Mouse (Mus musculus): ENCODE data around the gene Mettl14. TPM values are rescaled to one million over a fixed set of nuclear protein-coding genes. Genes with fewer than 3 reads are reported as not detected.
"Not testable (repeated sequence)": the region's sequence is repeated elsewhere in the genome, so short reads cannot be mapped to it uniquely, and the experiment has no call there.

Gene Mettl14
- polyA plus RNA-seq, 1 experiment from 2014 or later: 27.8 TPM

DNA sequence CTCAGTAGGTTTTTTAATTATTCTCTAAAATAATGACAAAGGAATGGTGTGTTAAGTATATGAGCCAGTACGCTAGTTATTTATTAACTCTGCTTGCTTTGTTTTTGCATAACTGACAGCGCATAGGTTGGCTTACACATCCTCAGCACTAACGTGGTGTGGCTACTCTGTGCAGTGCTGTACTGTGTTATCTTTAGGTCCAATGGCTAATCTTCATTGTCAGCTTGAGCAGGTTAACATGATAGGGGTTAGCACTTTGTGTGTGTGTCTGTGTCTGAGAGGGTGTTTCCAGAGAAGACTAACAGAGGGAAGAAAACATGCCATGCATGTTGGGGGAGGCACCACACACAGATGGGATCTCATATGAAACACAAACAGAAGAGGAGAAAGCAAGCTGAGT lies 19.0 kb upstream of the Mettl14 start:
- DNase-seq (ENCODE audit: low spot score) (no peak), ATAC-seq (ENCODE audit: insufficient read depth, low FRiP score, low TSS enrichment) (no peak)
- WGBS: 83% methylated on average over 3 of the region's 3 CpGs
- Histone ChIP-seq H3K27ac (ENCODE audit: low read depth, low read length) (no peak overlapping the region), H3K4me3 (ENCODE audit: low read depth, low read length) (no peak overlapping the region), H3K36me3 (ENCODE audit: control insufficient read depth, insufficient read depth, low read length) (no peaks in the 10 kb centered on the region), H3K9ac (ENCODE audit: low read length) (no peak overlapping the region), H3K27me3 (ENCODE audit: control insufficient read depth, insufficient read depth, low read length) (no peaks in the 10 kb centered on the region), H3K9me3 (ENCODE audit: control insufficient read depth, low read length) (no peaks in the 10 kb centered on the region), H3K4me1 (ENCODE audit: control insufficient read depth, insufficient read depth, low read length) (no peaks in the 10 kb centered on the region), H3K4me2 (ENCODE audit: low read depth) (no peak overlapping the region)

DNA sequence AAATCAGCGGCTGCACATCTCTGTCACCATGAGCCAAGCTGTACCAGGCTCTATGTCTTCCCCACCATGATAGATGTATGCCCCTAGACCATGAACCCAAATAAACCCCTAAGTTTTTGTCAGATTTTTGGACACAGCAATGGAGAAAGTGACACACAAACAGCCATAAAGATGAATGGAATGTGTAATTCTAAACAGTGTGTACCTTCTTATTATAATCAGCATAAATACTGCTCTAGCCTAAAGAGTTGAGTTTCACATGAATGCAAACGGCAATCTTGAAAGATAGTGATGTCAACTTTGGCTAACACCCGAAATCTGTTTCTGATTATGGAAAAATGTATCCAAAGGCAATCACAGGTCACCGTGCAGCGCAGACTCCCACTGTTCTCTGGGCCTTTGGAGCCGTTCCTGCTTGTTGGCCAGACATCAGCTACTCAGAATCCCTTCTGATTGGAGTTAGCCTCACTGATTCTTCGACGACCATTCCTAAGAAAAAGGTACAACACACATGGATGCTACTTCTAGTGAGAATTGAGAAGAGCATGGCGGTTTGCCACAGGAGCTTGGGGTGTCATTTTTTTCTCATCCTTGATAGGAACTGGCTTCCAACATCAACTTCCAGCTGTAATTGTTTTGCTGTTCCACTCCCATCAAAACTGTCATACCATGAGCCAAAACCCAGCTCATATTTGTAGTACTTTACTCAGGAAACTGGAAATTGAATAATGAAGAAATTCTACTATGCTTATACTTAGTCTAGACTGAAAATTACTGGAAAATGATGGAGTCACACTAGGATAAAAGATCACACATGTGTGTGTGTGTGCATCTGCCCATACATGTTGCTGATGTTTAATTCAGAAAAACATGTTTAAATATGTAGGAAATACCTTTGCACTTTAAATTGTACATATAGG lies 11.9 kb upstream of the Mettl14 start:
- H3K36me3 ChIP-seq (ENCODE audit: control insufficient read depth, insufficient read depth, low read length): no peaks in the 10 kb centered on the region
- no peak overlapping the region for H3K4me2 ChIP-seq (ENCODE audit: low read depth)
- no peak overlapping the region for H3K9ac ChIP-seq (ENCODE audit: low read length)
- no peaks in the 10 kb centered on the region for H3K4me1 ChIP-seq (ENCODE audit: control insufficient read depth, insufficient read depth, low read length)
- no peak overlapping the region for H3K4me3 ChIP-seq (ENCODE audit: low read depth, low read length)
- H3K9me3 ChIP-seq (ENCODE audit: control insufficient read depth, low read length): no peaks in the 10 kb centered on the region
- H3K27me3 ChIP-seq (ENCODE audit: control insufficient read depth, insufficient read depth, low read length): no peaks in the 10 kb centered on the region
- DNase-seq (ENCODE audit: low spot score) (no peak), ATAC-seq (ENCODE audit: insufficient read depth, low FRiP score, low TSS enrichment) (no peak)
- WGBS: 78% methylated on average over 9 of the region's 9 CpGs
- H3K27ac ChIP-seq (ENCODE audit: low read depth, low read length): no peak overlapping the region

DNA sequence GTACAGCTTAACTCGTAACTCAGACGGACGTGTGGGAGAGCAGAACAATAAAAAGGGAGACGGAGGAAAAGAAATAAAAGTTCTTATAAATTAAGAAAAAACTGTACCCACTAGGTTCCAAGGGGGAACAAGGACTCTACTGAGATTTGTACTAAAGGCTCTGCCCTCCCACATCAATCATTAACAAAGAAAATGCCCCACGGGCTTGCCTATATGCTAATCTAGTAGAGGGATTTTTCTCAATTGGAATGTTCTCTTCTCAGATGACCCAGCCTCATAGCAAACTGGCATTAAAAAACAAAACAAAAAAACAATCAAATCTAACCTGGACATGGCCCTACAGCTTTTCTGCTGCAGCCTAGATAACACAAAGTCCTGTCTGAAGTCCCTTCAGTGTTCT lies 9.7 kb upstream of the Mettl14 start:
- no peak for DNase-seq (ENCODE audit: low spot score)
- H3K9ac ChIP-seq (ENCODE audit: low read length): no peak overlapping the region
- WGBS: 85% methylated on average over 5 of the region's 5 CpGs
- no peak overlapping the region for H3K4me2 ChIP-seq (ENCODE audit: low read depth)
- H3K27ac ChIP-seq (ENCODE audit: low read depth, low read length): no peak overlapping the region
- H3K4me1 ChIP-seq (ENCODE audit: control insufficient read depth, insufficient read depth, low read length): no peaks in the 10 kb centered on the region
- ATAC-seq (ENCODE audit: insufficient read depth, low FRiP score, low TSS enrichment): no peak
- H3K36me3 ChIP-seq (ENCODE audit: control insufficient read depth, insufficient read depth, low read length): no peaks in the 10 kb centered on the region
- H3K9me3 ChIP-seq (ENCODE audit: control insufficient read depth, low read length): no peaks in the 10 kb centered on the region
- no peaks in the 10 kb centered on the region for H3K27me3 ChIP-seq (ENCODE audit: control insufficient read depth, insufficient read depth, low read length)
- H3K4me3 ChIP-seq (ENCODE audit: low read depth, low read length): no peak overlapping the region

DNA sequence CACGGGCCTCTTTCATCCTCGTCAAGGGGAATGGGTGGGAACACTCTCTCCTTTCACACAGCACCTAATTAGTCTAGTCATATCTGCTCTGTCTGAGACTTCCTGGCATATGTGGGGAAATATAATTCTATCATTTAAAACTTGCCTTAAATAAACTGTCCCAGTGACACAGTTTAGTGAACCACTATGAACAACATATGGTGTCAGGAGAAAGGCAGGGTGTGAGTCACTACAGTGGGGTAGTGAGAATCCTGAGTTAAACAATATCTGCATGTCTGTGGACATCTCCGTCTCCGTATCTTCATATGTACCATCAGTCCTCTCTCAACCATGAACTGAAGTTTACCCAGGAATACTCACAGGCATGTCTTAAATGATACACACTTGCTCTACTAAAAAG lies 5.3 kb upstream of the Mettl14 start:
- no peaks in the 10 kb centered on the region for H3K4me1 ChIP-seq (ENCODE audit: control insufficient read depth, insufficient read depth, low read length)
- H3K9me3 ChIP-seq (ENCODE audit: control insufficient read depth, low read length): no peaks in the 10 kb centered on the region
- no peak overlapping the region for H3K27ac ChIP-seq (ENCODE audit: low read depth, low read length)
- no peak for ATAC-seq (ENCODE audit: insufficient read depth, low FRiP score, low TSS enrichment)
- 79% methylated on average over 4 of the region's 4 CpGs for WGBS
- no peak overlapping the region for H3K4me2 ChIP-seq (ENCODE audit: low read depth)
- no peak overlapping the region for H3K9ac ChIP-seq (ENCODE audit: low read length)
- no peaks in the 10 kb centered on the region for H3K27me3 ChIP-seq (ENCODE audit: control insufficient read depth, insufficient read depth, low read length)
- H3K36me3 ChIP-seq (ENCODE audit: control insufficient read depth, insufficient read depth, low read length): no peaks in the 10 kb centered on the region
- DNase-seq (ENCODE audit: low spot score): no peak
- no peak overlapping the region for H3K4me3 ChIP-seq (ENCODE audit: low read depth, low read length)

DNA sequence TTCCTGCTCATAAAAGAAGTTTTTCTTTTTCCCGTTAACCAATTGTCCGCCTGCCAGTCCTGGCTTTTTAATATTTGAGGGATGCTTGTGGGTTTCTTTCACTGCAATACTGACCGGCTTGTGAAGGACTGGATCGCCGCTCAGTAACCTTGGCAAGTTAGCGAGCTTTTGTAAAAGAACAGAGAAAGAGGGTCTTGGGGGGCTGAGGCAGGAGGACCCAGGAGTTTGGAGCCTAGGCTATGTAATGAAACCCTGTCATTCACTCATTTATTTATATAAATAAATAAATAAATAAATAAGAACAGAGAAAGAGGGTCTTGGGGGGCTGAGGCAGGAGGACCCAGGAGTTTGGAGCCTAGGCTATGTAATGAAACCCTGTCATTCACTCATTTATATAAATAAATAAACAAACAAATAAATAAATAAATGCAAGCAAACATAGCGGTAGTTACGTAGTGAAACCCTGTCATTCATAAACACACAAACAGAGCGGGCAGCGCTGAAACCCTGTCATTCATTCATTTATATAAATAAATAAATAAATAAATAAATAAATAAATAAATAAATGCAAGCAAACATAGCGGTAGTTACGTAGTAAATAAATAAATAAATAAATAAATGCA lies 361 bp upstream of the Mettl14 start:
- not testable (repeated sequence) for H3K4me1 ChIP-seq (ENCODE audit: control insufficient read depth, insufficient read depth, low read length); H3K9me3 ChIP-seq (ENCODE audit: control insufficient read depth, low read length); DNase-seq (ENCODE audit: low spot score); H3K27me3 ChIP-seq (ENCODE audit: control insufficient read depth, insufficient read depth, low read length); H3K36me3 ChIP-seq (ENCODE audit: control insufficient read depth, insufficient read depth, low read length)
- peak; percentile 77 for ATAC-seq (ENCODE audit: insufficient read depth, low FRiP score, low TSS enrichment)
- H3K9ac ChIP-seq (ENCODE audit: low read length): peak overlapping the region; percentile 45; the same call in 1 of the 2 replicates
- peak overlapping the region; percentile 47; the same call in 1 of the 2 replicates for H3K27ac ChIP-seq (ENCODE audit: low read depth, low read length)
- H3K4me2 ChIP-seq (ENCODE audit: low read depth): peak overlapping the region; percentile 45
- H3K4me3 ChIP-seq (ENCODE audit: low read depth, low read length): peak overlapping the region; percentile 52
- WGBS: 20% methylated on average over 12 of the region's 12 CpGs

DNA sequence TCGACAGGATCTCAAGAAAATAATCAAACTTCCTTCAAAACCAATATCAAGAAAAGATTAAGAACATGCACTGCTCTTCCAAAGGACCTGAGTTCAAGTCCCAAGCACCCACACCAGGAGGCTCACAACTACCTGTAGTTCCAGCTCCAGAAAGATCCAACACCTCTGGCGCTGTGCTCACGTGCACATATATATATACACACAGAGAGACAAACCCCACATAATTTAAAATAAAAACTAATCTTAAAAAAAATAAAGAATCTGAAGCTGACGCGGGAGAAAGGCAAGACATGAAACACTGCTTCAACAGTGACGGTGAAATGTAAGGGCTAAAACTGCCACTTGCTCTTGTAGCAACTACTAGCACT lies 806 bp downstream of the Mettl14 start:
- peak overlapping the region; percentile 70 for H3K9ac ChIP-seq (ENCODE audit: low read length)
- H3K4me2 ChIP-seq (ENCODE audit: low read depth): peak overlapping the region; percentile 59
- WGBS: 15% methylated on average over 6 of the region's 6 CpGs
- peak overlapping the region; percentile 52 for H3K4me3 ChIP-seq (ENCODE audit: low read depth, low read length)
- H3K4me1 ChIP-seq (ENCODE audit: control insufficient read depth, insufficient read depth, low read length): peaks cover 5% of the 10 kb centered on the region; the same call in 1 of the 2 replicates
- no peaks in the 10 kb centered on the region for H3K9me3 ChIP-seq (ENCODE audit: control insufficient read depth, low read length)
- ATAC-seq (ENCODE audit: insufficient read depth, low FRiP score, low TSS enrichment) (peak; percentile 21; the same call in 1 of the 2 replicates), DNase-seq (ENCODE audit: low spot score) (peak; percentile 12)
- no peaks in the 10 kb centered on the region for H3K27me3 ChIP-seq (ENCODE audit: control insufficient read depth, insufficient read depth, low read length)
- H3K27ac ChIP-seq (ENCODE audit: low read depth, low read length): no peak overlapping the region
- H3K36me3 ChIP-seq (ENCODE audit: control insufficient read depth, insufficient read depth, low read length): no peaks in the 10 kb centered on the region

DNA sequence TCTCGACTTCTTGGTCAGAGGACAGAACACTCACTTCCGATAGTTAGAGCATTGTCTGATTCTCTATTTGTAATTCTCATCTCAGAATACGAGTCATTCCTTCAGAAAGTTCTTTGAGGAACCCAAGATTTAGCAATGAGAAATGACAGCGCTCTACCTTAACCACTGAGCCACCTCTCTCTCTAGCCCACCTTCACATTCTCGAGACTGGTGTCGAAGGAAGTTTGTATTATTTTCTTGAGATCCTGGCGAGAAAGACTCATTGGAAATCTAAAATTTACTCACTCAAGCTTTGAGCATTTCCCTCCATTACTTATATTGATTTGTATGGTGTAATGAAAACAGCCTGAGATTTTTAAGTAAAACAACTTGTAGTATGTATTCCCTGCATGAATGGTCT lies 1.5 kb downstream of the Mettl14 start:
- Histone ChIP-seq H3K4me1 (ENCODE audit: control insufficient read depth, insufficient read depth, low read length) (peaks cover 5% of the 10 kb centered on the region; the same call in 1 of the 2 replicates), H3K36me3 (ENCODE audit: control insufficient read depth, insufficient read depth, low read length) (no peaks in the 10 kb centered on the region), H3K27ac (ENCODE audit: low read depth, low read length) (no peak overlapping the region), H3K4me2 (ENCODE audit: low read depth) (peak overlapping the region; percentile 59), H3K4me3 (ENCODE audit: low read depth, low read length) (no peak overlapping the region), H3K9ac (ENCODE audit: low read length) (no peak overlapping the region), H3K27me3 (ENCODE audit: control insufficient read depth, insufficient read depth, low read length) (no peaks in the 10 kb centered on the region), H3K9me3 (ENCODE audit: control insufficient read depth, low read length) (no peaks in the 10 kb centered on the region)
- ATAC-seq (ENCODE audit: insufficient read depth, low FRiP score, low TSS enrichment) (no peak), DNase-seq (ENCODE audit: low spot score) (no peak)
- 90% methylated on average over 7 of the region's 7 CpGs for WGBS

DNA sequence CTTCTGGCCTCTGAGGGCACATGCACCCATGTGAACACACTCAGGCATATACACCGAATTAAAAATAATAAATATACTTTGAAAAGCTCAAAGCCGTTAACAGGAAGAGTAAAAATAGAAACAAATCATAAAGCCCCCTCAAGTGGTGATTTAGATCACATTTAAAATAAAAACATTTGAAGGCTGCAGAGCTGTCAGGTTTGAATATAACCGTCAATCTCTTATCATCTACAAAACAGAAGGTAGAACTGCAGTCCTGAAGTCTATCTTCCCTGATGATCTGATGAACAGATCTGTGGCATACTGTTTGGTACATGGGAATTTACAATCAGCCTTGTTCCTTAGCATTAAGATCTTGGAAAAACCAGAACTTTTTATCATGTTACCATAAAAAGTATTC lies 9.3 kb downstream of the Mettl14 start:
- no peaks in the 10 kb centered on the region for H3K36me3 ChIP-seq (ENCODE audit: control insufficient read depth, insufficient read depth, low read length)
- no peaks in the 10 kb centered on the region for H3K9me3 ChIP-seq (ENCODE audit: control insufficient read depth, low read length)
- ATAC-seq (ENCODE audit: insufficient read depth, low FRiP score, low TSS enrichment): no peak
- no peak overlapping the region for H3K4me3 ChIP-seq (ENCODE audit: low read depth, low read length)
- H3K27me3 ChIP-seq (ENCODE audit: control insufficient read depth, insufficient read depth, low read length): no peaks in the 10 kb centered on the region
- no peak overlapping the region for H3K4me2 ChIP-seq (ENCODE audit: low read depth)
- 97% methylated on average over 3 of the region's 3 CpGs for WGBS
- H3K4me1 ChIP-seq (ENCODE audit: control insufficient read depth, insufficient read depth, low read length): no peaks in the 10 kb centered on the region
- no peak overlapping the region for H3K27ac ChIP-seq (ENCODE audit: low read depth, low read length)
- no peak overlapping the region for H3K9ac ChIP-seq (ENCODE audit: low read length)
- DNase-seq (ENCODE audit: low spot score): no peak

Data from neural tube, embryonic 11.5 days (tissue).